Mouse (Mus musculus) naive thymus-derived CD4-positive, alpha-beta T cell, adult 2 months (primary cell): ENCODE results near the gene Glt28d2.

ENCODE experiments used
- DNase-seq: peaks from one replicate; pipeline ENCODE4 v3.0.0-alpha.2; 2011; ENCODE audit warnings: low read depth

Gene Glt28d2

GRCm38 (mm10) chr3:85827283-85827682 lies 60.0 kb downstream of the Glt28d2 start:
- no peak for DNase-seq

DNA sequence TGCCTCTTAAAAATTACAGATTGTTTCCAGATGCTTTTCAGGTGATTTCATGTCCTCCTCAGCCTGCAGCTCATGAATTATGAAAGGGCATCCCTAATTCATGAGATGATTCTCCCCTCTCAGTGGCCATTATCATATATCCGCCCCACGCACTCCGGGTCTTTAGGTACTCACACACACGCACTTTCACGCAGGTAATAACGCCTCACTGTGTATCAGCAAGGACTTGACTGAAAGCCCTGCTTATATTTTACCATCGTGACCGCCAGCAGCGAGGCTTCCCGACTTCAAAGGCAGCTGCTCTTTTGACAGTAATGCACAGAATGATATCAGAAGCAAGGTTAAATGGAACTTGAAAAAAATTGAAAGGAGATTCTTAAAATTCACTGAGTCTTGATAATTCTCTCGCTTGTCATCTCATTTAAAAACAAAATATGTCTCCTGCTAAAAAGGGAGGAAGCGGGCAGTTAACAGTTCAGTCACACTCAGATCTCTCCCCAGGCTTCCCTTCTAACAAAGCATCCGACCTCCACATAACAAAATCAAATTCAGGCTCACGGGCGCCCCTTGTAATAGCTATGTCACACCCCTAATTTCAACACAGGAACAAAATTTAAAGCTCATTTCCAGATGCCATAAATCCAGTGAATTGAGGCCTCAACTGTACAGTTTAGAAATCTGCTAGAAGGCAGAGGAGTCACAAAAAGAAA lies 66.3 kb downstream of the Glt28d2 start:
- no peak for DNase-seq
